Mouse (Mus musculus) adrenal gland, postnatal 4 days (tissue): ENCODE measurements at regions not wholly inside any gene's neighbourhood (a gene's known extent, or its start where the extent isn't known, plus 50 kb on each side); places are given as distances from the start of the nearest gene placed in this dataset.
"Not testable (repeated sequence)": the region's sequence is repeated elsewhere in the genome, so short reads cannot be mapped to it uniquely, and the experiment has no call there.

Source experiments
- DNase-seq, 2 experiments: peaks; one replicate each; pipeline ENCODE4 v3.0.0; 2021 to 2022; ENCODE audit warnings: low spot score in 2 of 2, mixed read lengths in 2 of 2

GRCm38 (mm10) chr4:131149466-131149865 lies 205.3 kb downstream of the Matn1 start:
- DNase-seq: no peak

- no peak for DNase-seq
Observed at GRCm38 (mm10) chr4:131159712-131160111, 215.5 kb downstream of the Matn1 start.

DNA sequence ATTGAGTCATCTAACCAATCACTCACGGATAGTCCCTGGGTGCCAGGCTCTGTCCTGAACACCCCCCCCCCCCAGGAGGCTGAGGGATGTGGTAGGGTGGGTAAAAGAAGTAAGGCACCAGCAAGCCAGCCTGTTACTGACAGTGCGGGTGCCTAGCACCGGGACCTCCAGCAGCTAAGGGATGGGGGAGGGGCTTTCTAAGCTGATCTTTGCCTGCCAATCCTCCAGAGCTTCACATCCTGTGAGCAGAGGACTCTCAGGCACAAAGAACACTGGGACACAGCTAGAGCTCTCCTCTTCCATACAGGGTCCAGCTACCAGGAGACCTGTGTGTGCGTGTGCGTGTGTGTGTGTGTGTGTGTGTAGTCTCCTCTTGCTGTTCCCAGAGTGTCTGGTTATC lies 215.9 kb downstream of the Matn1 start:
- no peak for DNase-seq

GRCm38 (mm10) chr4:131161501-131161900 lies 217.3 kb downstream of the Matn1 start:
- no peak for DNase-seq

DNA sequence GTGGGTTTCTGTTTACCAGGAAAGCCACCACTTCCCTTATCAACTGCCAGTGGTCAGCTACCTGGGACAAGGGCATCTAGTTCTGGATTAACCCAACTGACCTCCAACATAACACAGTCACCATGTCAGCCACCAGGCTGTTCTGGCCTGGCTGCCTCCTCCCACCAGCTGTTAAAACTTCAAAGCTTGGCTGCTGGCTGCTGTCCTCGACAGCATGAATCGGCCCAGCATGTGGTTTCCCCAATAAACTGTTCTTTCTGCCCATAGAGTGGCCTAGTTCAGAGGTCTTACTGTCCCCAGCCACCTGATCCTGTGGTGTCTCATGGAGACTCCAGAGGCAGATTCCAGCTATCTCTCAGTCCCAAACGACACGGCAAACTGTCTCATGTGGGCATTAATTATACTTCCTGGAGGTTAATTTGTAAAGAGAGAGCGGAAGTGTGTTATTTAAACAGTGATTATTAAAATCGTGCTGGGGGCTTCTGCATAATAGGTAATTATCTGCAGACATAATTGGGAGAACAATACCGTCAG lies 219.7 kb downstream of the Matn1 start:
- DNase-seq: no peak

- DNase-seq: no peak
Observed at GRCm38 (mm10) chr4:131166574-131167270, 222.5 kb downstream of the Matn1 start.

DNA sequence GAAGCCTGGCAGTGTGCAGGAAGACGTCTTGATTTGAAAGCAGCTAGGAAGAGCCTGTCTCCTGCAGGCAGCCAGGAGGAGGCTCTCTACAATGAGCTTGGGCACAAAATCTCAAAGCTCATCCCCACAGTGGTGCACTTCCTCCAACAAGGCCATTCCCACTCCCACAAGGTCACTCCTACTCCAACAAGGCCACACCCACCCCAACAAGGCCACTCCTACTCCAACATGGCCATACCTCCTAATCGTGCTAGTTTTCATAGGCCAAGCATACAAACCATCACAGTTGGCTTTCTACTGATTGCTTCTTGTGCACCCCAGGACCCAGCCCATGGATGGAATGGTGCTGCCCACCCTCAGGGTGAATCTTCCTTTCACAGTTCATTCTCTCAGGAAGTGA lies 223.7 kb downstream of the Matn1 start:
- DNase-seq: no peak

DNA sequence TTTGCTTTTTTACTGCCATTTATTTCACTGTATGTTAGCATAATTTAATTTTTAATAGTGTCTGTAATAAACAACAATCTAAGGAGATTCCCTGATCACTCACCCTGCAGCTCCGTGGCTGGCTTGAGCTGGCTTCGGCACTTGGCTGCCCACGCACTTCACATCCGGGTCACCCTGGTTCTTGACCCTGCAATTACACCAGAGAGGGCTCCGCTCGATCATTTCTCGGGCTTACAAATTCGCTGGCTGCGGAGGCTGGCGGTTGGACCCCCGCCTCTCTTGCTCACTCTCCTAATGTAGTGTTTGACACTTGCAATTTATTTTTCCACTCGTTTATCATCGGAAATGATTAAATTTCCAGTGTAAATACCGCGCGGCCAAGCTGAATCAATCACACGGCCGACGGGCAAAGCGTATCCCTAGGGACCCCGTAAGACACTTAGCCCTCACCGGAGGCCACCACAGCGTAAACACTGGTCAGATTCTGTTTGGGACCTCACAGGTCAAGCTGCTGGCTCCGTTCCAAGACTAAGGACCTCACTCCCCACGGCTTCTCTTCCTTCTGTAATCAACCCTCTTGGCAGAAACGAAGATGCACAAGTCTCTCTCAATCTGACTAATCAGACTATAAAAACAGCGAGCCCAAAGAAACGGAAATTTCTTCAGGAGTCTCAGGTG lies 229.7 kb downstream of the Matn1 start:
- no peak for DNase-seq

- DNase-seq: no peak
Observed at GRCm38 (mm10) chr4:131176701-131177100, 232.5 kb downstream of the Matn1 start.

- DNase-seq: no peak
Observed at GRCm38 (mm10) chr4:131177889-131178288, 233.7 kb downstream of the Matn1 start.

DNA sequence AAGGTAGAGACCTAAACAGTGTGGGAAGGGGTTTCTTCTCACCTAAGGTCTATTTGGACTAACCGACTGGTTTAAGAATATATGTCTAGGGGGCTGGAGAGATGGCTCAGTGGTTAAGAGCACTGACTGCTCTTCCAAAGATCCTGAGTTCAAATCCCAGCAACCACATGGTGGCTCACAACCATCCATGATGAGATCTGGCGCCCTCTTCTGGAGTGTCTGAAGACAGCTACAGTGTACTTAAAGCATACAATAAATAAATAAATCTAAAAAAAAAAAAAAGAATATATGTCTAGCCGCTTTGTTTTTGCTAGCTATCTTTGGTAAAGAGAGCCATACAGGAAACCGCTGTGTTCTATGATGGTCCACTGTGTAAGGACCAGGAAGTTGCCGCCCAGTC lies 234.5 kb downstream of the Matn1 start:
- DNase-seq: not testable (repeated sequence)

DNA sequence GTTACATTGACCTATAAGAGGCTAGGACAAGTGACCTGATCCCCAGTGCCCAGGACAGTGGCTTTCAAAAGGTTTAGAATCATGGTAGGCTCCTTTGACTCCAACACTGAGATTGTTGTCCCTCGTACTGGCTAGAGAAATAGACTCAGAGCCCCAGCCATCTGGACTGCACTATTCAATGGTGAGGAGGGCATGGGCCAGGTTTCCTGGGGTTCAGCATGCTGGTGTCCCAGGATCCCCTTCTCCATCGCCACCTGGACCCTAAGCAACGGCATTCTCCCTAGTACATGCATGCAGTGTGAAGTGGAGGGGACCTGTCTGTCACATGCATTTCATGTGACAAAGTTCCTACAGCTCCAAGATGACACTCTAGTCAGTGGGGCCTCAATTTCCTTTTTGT lies 243.9 kb downstream of the Matn1 start:
- no peak for DNase-seq

GRCm38 (mm10) chr4:131191106-131191880 lies 247.1 kb downstream of the Matn1 start:
- DNase-seq: no peak

DNA sequence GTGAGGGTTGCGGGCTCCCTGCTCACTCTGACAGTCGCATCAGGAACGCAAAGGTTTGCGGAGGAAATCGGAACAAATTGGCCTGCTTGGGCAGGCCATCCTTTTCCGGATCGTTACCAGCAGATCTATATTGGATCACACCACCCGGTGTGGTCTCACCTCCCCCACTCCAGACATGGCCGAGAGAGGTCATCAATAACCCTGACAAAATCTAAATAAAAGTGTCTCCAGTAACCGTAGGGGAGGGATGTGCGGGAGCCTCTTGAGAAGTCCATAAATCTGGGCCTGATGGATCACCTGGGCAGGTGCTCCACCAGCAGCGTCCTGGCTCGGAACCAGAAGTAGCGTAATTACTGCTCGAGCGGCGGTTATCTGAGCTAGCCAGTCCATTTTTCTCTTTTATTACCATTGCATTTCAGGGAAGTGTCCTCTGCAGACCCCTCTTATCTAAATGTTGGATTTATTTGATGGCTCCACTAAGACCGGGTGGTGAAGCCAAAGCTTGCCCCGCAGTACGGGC lies 249.8 kb downstream of the Matn1 start:
- no peak for DNase-seq

DNA sequence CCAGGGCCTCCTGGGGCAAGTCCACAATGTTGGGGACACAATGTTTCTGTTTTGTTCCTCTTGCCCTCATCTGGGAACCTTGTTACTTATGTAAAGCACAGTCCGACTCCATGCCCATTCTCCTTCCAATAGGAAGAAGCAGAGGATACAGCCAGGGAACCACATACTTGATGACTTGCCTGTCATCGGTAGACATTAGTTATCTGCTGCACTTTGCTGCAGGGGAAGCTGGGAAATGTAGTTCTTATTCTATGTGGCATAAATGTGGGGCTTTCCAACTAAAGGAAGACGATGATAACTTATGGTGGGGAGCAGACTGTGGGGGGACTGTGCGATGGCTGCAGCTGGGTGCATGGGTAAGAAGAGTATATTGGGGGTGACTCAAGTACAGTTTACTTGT lies 252.0 kb downstream of the Matn1 start:
- no peak for DNase-seq

DNA sequence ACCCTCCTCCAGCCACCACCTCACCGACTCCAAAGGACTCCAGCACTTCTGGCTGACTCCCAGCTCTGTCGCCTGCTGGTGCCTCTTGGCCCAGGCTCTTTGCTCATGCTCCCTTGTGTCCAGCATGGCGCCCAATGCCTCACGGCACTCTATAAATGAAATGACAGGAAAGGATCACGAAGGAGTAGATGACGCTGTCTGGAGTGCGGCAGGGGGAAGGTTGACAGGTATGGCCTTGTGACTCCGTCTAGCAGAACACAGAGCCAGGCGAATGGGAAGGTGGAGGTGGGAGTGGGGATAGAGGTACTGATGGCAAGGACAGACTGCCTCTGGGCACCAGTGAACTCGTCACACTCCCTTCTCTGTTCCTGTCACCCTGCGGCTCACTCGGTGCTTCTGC lies 259.5 kb downstream of the Matn1 start:
- no peak for DNase-seq

GRCm38 (mm10) chr4:131204722-131205121 lies 260.5 kb downstream of the Matn1 start:
- DNase-seq: no peak

DNA sequence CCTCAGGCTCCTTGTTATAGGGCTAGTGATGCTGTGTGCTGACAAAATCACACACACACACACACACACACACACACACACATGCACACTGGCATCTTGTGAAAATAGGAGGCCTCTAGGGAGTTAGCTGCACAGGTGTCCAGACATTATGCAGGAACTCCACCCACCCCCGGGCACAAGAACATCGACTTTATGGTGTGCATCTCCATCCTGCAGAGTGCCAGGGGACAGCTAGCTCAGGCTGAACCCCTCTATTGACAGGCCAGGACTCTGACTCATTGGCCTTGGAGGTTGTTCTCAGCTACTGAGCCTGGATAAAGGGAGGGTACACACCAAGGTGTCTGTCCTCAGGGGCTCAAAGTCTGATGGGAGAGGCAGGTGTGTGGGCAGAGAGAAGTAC lies 260.9 kb downstream of the Matn1 start:
- no peak for DNase-seq

GRCm38 (mm10) chr4:131205685-131206084 lies 261.5 kb downstream of the Matn1 start:
- no peak for DNase-seq

GRCm38 (mm10) chr4:131206181-131206885 lies 262.1 kb downstream of the Matn1 start:
- no peak for DNase-seq

DNA sequence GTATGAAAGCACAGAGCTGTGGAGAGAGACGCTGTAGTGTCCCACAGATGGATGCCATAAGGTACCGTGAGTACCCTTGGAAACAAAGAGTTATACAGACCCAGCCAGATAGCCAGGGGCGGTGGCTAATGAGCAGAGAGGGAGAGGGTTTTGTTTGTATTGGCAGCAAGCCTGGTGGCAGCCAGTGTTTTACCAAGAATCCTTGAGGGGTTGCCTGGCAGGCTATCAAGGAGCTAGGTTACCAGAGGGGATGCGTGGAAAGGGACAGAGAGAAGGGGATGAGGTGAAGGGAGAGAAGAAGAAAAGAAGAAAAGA lies 262.7 kb downstream of the Matn1 start:
- no peak for DNase-seq
